Mouse (Mus musculus) testis, postnatal 14 days (tissue): Measurements from ENCODE around the gene Hoxd12.

ENCODE experiments used
- DNase-seq: peaks from one replicate; pipeline ENCODE4 v3.0.0; 2021; ENCODE audit warnings: low spot score

Gene Hoxd12

DNA sequence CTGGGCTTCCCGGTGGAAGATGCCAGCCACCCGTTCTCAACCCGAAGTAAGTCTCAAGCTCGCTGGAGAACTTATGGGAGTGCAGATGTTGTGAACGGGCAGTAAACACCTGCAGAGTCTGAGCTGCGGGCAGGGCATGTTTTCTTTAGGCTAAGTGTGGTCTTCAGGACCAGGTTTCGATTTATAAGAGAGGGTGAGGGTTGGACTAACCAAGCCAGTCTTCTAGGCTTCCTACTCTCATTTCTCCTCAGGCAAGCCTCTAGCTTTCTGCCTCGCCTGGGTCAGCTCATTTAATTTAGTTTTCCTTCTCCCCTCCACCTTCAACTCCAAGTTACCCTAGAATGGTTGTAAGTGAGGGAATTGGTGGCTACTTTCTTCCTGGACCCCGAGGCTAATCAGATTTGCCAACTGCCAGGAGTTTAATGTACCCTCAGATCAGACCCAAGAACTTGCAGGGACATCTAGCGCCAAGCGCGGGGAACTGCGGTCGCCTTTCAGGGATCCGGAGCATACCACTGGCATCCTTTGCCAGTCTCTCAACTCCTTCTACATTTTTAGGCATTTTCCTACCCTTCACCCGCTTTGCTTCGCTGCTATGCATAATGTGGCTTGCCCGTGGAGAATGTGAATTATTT is 11.4 kb upstream of the Hoxd12 start:
- no peak for DNase-seq

DNA sequence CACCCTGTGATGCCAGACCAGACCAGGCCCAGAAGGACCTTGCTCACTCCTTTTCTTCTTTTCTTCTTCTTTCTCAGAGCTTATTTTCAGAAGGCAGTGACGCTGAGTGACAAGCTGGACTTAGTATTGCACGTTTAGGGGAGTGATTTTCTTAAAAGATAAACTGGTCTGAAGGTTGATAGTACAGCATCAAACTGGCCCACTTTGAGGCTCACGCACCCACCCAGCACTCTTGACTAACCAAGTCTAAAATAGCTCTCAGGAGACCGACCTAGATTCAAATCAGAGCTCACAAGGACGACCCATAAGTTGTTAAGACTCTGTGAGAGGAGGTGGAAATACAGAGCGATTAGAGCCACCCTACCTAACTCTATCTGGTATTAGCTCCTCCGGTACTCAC is 8.4 kb upstream of the Hoxd12 start:
- DNase-seq = no peak

DNA sequence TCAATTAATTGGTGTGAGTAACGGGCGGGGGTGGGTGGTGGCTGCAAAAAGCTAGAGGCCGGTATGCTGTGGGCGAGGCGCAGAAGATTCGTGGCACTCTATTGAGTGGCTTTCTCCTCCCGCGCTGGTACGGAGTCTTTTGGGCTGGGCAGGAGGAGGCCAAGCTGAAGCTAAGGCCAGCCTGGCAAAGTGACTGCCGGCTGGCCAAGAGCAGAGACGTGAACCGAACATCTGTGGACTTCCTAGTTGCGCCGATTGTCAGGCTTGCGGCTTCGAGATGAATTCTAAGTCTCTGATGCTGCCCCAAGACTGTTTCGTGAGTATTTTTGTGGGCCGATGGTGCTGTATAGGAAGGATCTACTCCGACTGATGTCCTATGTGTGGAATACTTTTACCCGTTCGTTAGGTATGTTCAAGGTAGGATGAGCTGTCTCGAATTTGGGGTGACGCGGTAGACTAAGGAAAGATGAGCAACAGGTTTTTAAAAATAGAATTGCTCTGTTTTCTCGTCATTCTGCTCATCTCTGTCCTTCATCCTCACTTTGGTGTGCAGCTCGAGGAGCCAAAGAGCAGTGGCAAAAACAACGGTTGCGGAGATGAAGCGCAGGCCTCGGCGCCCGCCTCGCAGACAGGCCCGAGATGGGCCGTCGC is 7.5 kb upstream of the Hoxd12 start:
- no peak for DNase-seq

DNA sequence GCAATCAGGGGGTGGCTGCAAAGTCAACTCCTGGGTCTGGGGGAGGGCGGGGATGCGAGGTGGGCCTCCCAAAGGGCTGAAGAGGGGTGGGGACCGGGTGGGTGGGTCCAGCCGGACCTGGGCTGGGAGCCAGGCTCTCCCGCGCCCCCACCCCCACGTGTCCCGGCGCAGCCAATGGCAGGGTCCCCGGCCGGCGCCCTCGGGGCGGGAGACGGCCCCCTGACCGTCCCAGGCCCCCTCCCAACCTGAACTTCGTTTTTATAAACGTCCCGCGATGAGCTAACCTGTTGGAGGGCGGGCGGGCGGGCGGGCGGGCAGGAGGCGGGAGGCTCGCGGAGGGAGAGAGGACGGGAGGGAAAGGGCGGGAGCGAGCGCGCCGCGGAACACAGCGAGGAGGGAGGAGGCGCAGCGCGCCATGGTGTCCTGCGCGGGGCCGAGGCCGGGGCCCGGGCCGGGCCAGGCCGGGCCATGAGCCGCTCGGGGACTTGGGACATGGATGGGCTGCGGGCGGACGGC is 6.9 kb upstream of the Hoxd12 start, which contains the start of gene Hoxd13:
Gene Hoxd13 (plus strand): TSS at position 469 of the 516 bp plus-strand sequence.
- no peak for DNase-seq

DNA sequence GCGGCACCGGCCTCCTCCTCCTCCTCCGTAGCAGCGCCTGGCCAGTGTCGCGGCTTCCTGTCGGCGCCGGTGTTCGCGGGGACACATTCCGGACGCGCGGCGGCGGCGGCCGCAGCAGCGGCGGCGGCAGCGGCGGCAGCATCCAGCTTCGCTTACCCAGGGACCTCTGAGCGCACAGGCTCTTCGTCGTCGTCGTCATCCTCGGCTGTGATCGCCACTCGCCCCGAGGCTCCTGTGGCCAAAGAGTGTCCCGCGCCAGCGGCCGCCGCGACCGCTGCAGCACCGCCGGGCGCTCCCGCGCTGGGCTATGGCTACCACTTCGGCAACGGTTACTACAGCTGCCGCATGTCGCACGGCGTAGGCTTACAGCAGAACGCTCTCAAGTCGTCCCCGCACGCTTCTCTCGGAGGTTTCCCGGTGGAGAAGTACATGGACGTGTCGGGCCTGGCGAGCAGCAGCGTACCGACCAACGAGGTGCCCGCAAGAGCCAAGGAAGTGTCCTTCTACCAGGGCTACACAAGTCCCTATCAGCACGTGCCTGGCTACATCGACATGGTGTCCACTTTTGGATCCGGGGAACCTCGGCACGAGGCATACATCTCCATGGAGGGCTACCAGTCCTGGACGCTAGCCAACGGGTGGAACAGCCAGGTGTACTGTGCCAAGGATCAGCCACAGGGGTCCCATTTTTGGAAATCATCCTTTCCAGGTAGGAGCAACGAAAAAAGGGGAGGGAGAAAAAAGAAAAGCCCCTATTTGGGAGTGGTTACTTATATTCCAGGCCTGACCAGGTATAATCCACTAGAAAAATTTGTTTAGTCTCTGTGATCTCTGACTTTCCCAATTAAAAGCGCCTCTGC is 6.2 kb upstream of the Hoxd12 start:
- no peak for DNase-seq

DNA sequence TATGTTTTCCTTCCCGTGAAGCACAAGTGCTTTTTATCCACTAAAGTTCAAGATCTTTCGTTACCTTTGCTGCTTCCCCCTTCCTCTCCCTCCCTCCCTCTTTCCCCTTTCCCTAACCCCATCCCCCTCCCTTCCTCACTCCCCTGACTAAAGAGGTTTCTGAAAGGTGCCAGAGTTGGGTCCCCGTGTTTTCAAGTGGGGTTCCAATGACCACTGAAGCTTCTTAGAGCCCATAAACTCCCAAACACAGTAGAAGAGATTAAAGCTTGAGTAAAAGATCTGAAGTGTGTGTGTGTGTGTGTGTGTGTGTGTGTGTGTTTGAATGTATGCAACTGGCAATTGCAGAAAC is 5.6 kb upstream of the Hoxd12 start:
- no peak for DNase-seq

DNA sequence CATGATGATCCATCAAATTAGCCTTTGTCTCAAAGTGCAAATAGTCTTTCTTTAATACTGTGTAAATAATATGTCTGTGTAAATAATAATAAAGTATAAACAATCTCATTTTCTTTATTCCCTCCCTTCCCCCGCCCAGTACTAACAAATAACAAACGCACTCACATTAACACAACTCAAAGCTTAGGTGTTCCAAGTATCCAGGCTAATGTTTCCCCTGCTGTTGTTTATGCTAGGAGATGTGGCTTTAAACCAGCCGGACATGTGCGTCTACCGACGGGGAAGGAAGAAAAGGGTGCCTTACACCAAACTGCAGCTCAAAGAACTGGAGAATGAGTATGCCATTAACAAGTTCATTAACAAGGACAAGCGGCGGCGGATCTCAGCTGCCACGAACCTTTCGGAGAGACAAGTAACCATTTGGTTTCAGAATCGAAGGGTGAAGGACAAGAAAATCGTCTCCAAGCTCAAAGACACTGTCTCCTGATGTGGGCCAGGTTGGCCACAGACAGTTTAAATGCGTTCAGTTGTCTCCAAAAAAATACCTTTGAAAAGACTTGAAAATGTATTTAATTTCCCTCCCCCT is 5.1 kb upstream of the Hoxd12 start:
- DNase-seq = no peak

DNA sequence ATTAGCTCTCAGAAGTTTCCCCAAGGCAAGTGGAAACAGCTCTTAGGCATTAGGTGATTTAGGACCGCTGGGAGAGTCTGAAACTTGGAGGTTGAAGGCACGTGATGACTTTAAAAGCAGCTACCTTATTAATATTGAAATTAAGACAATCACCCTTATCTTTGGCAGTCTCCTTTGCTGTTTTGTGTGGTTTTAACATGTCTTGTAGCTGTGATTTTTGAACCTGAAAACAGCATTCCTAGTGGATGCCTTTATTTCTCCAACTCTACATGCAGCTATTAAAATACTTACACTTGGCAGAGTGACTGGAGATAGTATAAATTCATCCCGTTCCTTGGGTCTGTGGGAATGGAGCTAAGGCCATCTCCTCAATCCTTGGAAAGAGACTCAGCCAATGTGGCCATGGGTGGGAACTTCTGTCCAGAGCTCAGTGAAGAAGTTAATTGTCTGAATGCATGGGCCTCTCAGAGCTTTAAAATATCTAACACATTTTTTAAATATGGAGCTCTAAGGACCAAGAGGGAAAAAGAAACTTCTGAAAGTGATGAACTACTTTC is 4.1 kb upstream of the Hoxd12 start:
- no peak for DNase-seq

DNA sequence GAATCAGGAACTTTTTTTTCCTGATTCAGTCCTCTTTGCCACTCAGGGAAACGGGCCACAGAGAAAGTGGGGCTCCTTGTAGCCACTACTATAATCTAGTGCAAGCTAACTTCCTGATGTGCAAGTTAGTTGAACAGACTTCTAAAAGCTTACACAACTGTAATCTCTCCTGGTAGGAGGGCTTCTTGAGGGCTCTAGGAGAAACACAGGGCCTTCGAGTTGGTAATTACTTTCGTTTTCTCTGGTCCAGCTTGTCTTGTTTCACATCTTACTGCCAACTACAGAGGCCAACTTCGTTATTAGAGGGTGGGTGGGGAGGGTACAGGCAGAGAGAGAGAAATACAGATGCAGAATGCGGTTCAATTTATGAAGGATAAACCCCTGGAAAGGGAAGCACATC is 3.0 kb upstream of the Hoxd12 start:
- DNase-seq = no peak

DNA sequence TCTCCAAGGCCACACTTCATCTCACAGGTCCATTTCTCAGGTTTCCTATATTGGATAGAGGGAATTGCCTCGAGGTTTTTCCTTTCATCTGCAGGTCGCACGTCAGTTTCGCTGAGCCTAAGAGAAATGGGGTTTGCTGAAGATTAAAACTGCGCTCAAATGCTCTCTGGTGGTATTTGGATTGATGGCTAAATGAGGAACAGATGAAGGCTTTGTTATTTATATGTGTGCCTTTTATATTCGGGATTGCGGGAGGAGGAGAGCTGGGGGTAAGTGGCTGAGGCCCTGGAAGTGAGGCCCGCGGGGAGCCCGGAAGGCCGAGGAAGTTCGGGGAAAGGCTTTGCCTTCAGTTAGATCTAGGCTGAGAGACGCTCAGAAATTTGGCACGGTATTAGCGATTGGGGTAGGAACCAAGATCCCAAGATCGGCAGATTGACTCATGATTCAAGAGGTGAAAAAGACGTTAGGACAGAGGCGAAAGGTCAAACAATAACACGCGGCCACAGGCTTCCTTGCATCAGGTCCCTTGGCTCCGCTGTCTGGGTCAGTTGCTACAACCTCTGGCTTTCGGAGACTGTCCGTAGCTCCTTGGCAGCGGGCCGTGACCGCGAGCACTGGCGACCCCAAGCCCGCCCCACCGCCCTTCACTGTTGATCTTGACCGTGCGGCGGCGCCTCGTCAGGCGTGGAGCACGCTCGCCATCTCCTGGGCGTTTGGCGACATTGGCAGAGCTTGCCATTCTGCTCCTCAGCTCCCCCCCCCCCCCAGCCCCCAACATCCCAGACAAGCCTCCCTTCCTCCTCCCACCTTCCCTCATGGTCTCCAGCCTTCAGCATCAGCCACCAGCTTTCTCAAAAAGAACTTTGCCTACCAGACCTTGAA is 2.1 kb upstream of the Hoxd12 start:
- peak; percentile 39 for DNase-seq

DNA sequence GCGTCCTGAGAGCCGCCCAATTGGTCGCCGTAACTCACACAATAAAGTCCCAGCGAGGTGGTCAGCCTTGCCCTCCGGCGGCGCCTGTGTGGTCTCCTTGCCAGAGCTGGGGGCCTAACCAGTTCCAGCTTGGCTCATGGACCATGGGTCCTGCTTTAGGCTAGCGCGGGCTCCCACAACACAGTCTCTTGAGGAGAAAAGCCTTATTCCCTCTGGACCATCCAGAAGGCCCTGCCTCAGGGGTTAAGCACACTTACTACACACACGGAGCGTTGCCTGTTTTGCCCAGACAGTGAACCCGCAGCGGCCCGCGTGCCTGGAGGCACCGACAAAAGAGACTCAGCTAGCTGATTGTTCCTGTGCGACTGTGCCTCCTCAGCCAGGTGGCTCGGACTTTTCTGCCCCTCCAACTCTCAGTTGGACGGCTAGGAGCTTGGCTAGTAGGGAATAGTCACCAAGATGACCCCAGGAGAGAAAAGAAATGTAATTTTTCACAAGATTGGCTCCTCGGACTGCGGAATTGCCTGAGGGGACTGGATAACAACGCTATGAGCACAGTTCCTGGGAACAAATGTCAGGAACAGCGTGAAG is 883 bp upstream of the Hoxd12 start:
- DNase-seq = no peak

DNA sequence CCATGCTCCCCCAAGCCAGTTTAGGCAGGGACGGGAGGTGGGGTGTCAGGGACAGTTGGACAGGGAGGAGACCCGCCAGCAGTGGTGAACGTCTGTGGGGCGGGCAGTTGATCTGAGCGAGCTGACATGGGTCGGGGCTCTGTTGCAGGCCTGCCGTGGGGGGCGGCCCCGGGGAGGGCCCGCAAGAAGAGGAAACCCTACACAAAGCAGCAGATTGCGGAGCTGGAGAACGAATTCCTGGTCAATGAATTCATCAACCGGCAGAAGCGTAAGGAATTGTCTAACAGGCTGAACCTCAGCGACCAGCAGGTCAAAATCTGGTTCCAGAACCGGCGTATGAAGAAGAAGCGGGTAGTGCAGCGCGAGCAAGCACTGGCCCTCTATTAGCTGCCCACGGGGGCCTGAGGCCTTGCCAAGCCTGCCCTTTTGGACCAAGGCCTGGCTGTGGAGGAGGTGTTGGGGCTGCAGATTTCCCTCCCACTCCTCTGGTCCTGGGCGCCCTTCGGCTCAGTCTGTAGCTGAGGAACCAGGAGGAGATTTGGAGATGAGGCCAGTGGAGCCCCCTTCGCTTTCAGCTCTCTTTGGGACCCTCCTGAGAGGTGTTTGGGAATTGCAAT is 961 bp downstream of the Hoxd12 start:
- no peak for DNase-seq

DNA sequence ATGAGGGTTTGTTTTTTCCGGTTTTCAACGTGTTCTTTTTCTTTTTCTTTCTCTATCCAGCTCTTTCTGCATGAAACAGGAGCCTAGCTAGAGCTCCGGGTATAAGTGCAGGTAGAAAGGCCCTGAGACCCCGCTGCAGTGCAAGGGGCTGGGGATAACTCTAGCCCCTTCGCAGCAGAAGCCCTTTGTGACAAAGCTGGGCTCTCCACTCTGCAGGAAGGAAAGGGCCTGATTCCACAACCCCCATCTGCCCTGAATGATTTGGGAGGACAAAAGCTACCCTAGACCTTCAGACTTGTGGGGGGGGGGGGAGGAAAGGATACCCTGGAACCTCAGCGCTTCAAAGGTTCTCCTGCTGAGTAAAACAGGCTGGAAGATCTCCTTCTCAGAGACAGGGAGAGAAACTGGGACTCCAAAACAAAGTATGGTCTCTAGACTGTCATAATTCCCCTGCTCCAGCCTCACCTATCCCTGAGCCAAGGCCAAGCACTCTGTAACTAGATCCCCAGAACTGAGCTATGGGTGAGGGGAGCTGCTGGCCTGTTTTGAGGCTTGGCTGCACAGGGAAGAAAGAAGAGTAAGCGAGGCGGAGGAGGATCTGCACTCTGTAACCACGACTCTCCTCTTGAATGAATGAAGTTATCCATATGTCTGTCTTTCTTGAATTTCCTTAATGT is 1.7 kb downstream of the Hoxd12 start:
- no peak for DNase-seq

DNA sequence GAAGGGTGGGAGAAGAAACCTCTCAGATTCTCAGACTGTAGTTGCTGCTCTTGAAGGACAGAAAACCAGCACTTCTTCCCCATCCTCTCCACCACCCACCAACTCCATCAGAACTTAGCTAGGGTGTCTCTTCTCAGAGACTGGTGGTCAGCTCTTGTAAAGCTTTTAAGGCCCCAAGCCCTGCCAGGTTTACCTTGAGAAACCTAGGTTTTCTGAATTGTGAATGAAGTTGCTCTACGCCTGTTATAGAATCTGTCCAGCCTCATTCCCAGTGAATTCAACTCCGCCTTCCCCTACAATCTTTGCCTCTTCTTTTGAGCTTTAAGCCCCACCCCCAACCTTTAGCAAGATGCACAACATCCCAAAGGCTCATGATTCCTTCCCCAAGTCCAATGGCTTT is 2.3 kb downstream of the Hoxd12 start:
- DNase-seq = no peak

DNA sequence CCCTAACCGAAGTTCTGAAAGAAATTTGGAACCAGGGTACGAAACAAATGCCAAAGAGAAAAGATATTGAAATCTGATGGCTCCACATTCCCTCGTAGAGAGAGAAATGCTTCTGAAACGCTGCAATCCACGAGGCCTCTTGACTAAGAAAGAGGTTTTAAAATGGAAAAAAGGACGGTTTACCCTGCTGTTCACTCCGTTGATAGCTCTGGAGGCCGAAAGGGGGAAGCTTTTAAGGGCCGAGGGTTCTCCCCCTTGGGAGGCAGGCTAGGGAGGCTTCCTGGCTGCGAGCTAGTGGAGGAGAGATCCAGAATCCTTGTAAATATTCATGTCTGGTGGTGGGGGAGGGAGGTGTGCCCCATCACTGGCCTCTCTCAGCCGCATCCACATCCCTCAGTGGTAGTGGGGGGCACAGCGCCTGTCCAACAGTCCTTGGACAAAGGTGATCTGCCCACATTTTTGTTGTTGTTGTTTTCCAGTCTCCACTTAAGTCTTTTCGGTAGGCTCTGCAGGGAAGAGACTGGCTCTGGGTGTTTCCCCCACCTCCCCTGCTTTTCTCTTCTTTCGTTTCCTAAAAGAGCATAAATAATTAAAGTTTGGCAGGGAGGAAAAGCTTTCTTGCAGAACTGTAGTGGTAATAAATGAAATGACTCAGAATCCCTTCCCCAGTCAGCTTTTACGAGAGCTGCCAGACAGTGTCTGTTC is 4.2 kb downstream of the Hoxd12 start, which contains the start of gene Hoxd11:
Gene Hoxd11 (plus strand): TSS at position 667 of the 705 bp plus-strand sequence.
- DNase-seq = no peak

DNA sequence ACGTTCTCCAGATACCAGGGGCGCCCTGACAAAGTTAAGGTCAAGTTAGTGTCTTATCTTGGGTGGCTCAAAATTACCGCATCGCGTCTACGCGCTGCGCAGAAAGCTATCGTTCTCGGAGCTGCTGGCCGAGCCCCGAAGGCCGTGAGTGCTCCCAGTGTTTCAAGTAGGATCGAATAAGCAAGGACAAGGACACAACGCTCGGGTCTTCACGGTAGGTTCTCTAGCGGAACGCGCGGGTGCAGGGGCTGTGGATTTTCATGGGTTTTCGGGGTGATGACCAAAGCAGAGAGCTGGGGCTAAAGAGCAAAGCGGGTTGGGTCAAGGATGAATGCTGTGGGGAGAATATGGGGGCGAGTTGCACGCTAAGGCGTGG is 4.8 kb downstream of the Hoxd12 start:
- no peak for DNase-seq

DNA sequence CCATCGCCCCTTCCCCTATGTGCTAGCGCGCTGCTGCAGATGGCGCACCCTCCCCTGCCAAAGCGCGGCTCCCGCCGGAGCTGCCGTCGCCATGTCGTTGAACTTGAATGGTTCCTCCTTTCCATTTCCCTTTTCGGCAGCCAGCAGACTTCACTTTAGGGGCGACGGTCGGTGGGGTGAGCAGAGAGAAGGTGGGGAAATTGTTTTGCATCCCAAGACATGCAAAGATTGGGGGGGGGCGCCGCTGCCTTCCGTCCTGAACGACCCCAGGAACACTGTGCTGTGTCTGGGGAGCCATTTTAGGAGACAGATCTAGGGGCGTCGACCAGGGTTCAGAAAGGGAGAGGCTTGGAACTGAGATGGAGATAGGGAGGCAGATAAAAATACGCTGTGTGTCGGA is 5.2 kb downstream of the Hoxd12 start:
- no peak for DNase-seq

DNA sequence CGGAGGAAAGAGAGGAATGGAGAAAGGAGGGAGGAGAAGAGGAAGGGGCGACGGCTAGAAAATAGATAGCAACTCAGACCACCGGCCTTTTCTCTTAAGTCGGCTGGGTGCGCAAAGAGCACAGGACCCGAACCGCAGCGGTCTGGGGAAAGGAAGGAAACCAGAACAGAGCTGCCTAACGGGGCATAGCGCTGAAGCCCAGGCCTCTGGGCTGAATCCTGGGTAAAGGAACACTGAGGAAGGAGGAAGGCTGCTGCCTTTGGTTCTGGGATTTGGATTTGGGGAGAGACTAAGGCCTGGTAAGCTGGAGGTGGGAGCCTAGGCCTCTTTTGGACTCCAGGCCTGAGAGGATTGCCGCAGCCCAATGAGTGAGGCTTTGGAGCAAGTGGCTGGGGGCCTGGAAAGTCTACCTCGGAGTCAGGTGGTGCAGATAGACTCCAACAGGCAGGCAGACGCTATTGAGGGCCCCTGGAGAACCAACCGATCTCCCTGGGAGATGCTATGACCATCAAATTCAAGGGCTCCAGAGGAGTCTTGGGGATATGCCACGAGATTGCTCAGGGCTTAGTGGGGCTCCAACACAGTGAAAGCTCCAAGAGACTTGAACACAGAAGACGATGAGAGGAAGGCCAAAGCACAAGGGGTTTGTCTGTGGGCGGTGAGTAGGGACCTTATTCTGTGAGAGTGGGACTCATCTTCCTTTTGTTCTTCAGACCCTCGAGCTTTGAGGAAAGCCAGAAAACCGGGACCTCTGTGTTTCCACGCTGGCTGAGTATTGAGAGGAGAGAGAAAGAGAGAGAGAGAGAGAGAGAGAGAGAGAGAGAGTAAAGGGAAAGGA is 6.0 kb downstream of the Hoxd12 start:
- DNase-seq = no peak
